Mouse (Mus musculus) neural tube, embryonic 15.5 days (tissue): ENCODE results near the gene Dcst1. TPM values are rescaled to one million over a fixed set of nuclear protein-coding genes. Genes with fewer than 3 reads are reported as not detected.

Experiments
- ATAC-seq: fragments of 200-750 bp; cut with Nextera tagmentation; 2 replicates; pipeline ENCODE4 v1.8.0; 2017; ENCODE audit warnings: mild to moderate bottlenecking, moderate TSS enrichment, moderate library complexity; ENCODE audit not compliant: low FRiP score
- H3K27ac ChIP-seq: fragments of 300-500 bp; sonication (generic); replicated peaks from 2 replicates; pipeline ENCODE4 v1.5.1; 2015; ENCODE audit warnings: mild to moderate bottlenecking, inconsistent platforms
- H3K27me3 ChIP-seq: fragments of 300-500 bp; sonication (generic); replicated peaks from 2 replicates; pipeline ENCODE4 v1.6.1; 2015; ENCODE audit warnings: inconsistent platforms
- H3K36me3 ChIP-seq: fragments of 300-500 bp; sonication (generic); 2 replicates; pipeline ENCODE4 v1.6.1; 2015; ENCODE audit warnings: inconsistent platforms
- H3K4me1 ChIP-seq: fragments of 300-500 bp; sonication (generic); 2 replicates; pipeline ENCODE4 v1.6.1; 2015; ENCODE audit warnings: inconsistent platforms
- H3K4me2 ChIP-seq: fragments of 300-500 bp; sonication (generic); 2 replicates; pipeline ENCODE4 v1.6.1; 2015; ENCODE audit warnings: inconsistent platforms, mild to moderate bottlenecking, moderate library complexity
- H3K4me3 ChIP-seq: fragments of 300-500 bp; sonication (generic); replicated peaks from 2 replicates; pipeline ENCODE4 v1.5.1; 2015; ENCODE audit warnings: mild to moderate bottlenecking, inconsistent platforms
- H3K9ac ChIP-seq: fragments of 300-500 bp; sonication (generic); replicated peaks from 2 replicates; pipeline ENCODE4 v1.6.1; 2015; ENCODE audit warnings: mild to moderate bottlenecking, inconsistent platforms
- H3K9me3 ChIP-seq: fragments of 300-500 bp; sonication (generic); replicated peaks from 2 replicates; pipeline ENCODE4 v1.6.1; 2016; ENCODE audit warnings: inconsistent platforms
- WGBS: fragments of 180-500 bp; shearing (Covaris S2); methylation state at CpG from one replicate; pipeline ENCODE4 v1.1.7; 2015; ENCODE audit warnings: mixed read lengths; 5-methylcytosine and 5-hydroxymethylcytosine counted together
- polyA plus RNA-seq: library from polyadenylated mRNA; unstranded; fragments of >200 nt; fragmentation: Nextera tagmentation; extraction: Ambion mirVana; gene quantifications from 2 replicates; pipeline ENCODE4 v1.2.1, GENCODE M21; 2015

The Dcst1 gene
- polyA plus RNA-seq, 1 experiment from 2014 or later = 1.2 TPM

- Histone ChIP-seq H3K4me3 (no peak overlapping the region), H3K9me3 (no peaks in the 10 kb centered on the region), H3K27me3 (peaks cover 1% of the 10 kb centered on the region; the same call in 1 of the 2 replicates), H3K4me2 (no peak overlapping the region), H3K36me3 (no peaks in the 10 kb centered on the region), H3K9ac (no peak overlapping the region), H3K4me1 (peaks cover 31% of the 10 kb centered on the region), H3K27ac (no peak overlapping the region; the same call in 1 of the 2 replicates)
- WGBS = 80% methylated on average over 11 of the region's 11 CpGs
- ATAC-seq = no peak
Observed at GRCm38 (mm10) chr3:89387632-89388031, 22.6 kb upstream of the Dcst1 start.

GRCm38 (mm10) chr3:89386438-89387420 lies 21.7 kb upstream of the Dcst1 start:
- Histone ChIP-seq H3K4me2 (no peak overlapping the region), H3K9ac (no peak overlapping the region), H3K4me3 (no peak overlapping the region), H3K27me3 (no peaks in the 10 kb centered on the region), H3K36me3 (no peaks in the 10 kb centered on the region), H3K9me3 (no peaks in the 10 kb centered on the region), H3K4me1 (peaks cover 22% of the 10 kb centered on the region), H3K27ac (no peak overlapping the region)
- 58% methylated on average over 17 of the region's 17 CpGs for WGBS
- no peak for ATAC-seq

GRCm38 (mm10) chr3:89385451-89385850 lies 20.4 kb upstream of the Dcst1 start:
- Histone ChIP-seq H3K27ac (no peak overlapping the region), H3K4me2 (no peak overlapping the region), H3K27me3 (no peaks in the 10 kb centered on the region), H3K9me3 (no peaks in the 10 kb centered on the region), H3K4me3 (no peak overlapping the region), H3K4me1 (peaks cover 10% of the 10 kb centered on the region), H3K9ac (no peak overlapping the region), H3K36me3 (no peaks in the 10 kb centered on the region)
- ATAC-seq = no peak
- WGBS = 56% methylated on average over 11 of the region's 11 CpGs

GRCm38 (mm10) chr3:89384331-89385076 lies 19.5 kb upstream of the Dcst1 start:
- no peaks in the 10 kb centered on the region for H3K27me3 ChIP-seq
- H3K4me1 ChIP-seq = peaks cover 6% of the 10 kb centered on the region; the same call in 1 of the 2 replicates
- H3K9me3 ChIP-seq = no peaks in the 10 kb centered on the region
- no peak overlapping the region for H3K27ac ChIP-seq
- ATAC-seq = no peak
- H3K4me3 ChIP-seq = no peak overlapping the region
- 81% methylated on average over 12 of the region's 12 CpGs for WGBS
- H3K9ac ChIP-seq = no peak overlapping the region
- H3K36me3 ChIP-seq = no peaks in the 10 kb centered on the region
- no peak overlapping the region for H3K4me2 ChIP-seq

- no peak overlapping the region for H3K4me3 ChIP-seq
- peaks cover 10% of the 10 kb centered on the region for H3K4me1 ChIP-seq
- 83% methylated on average over 5 of the region's 5 CpGs for WGBS
- no peaks in the 10 kb centered on the region for H3K36me3 ChIP-seq
- no peak overlapping the region for H3K4me2 ChIP-seq
- H3K27ac ChIP-seq = no peak overlapping the region
- no peaks in the 10 kb centered on the region for H3K27me3 ChIP-seq
- no peak for ATAC-seq
- H3K9ac ChIP-seq = no peak overlapping the region
- H3K9me3 ChIP-seq = no peaks in the 10 kb centered on the region
Observed at GRCm38 (mm10) chr3:89383651-89384255, 18.7 kb upstream of the Dcst1 start.

- Histone ChIP-seq H3K4me1 (peaks cover 17% of the 10 kb centered on the region), H3K4me3 (no peak overlapping the region), H3K27me3 (no peaks in the 10 kb centered on the region), H3K36me3 (no peaks in the 10 kb centered on the region), H3K27ac (no peak overlapping the region), H3K9ac (no peak overlapping the region), H3K9me3 (no peaks in the 10 kb centered on the region), H3K4me2 (no peak overlapping the region)
- 91% methylated on average over 5 of the region's 5 CpGs for WGBS
- ATAC-seq = no peak
Observed at GRCm38 (mm10) chr3:89382950-89383349, 17.9 kb upstream of the Dcst1 start.

GRCm38 (mm10) chr3:89382033-89382882 lies 17.2 kb upstream of the Dcst1 start:
- peaks cover 14% of the 10 kb centered on the region for H3K4me1 ChIP-seq
- H3K27ac ChIP-seq = no peak overlapping the region
- no peak for ATAC-seq
- no peaks in the 10 kb centered on the region for H3K36me3 ChIP-seq
- no peak overlapping the region for H3K9ac ChIP-seq
- H3K27me3 ChIP-seq = no peaks in the 10 kb centered on the region
- WGBS = 88% methylated on average over 9 of the region's 9 CpGs
- no peaks in the 10 kb centered on the region for H3K9me3 ChIP-seq
- H3K4me2 ChIP-seq = no peak overlapping the region
- no peak overlapping the region for H3K4me3 ChIP-seq

GRCm38 (mm10) chr3:89381233-89381632 lies 16.2 kb upstream of the Dcst1 start:
- WGBS = 81% methylated on average over 11 of the region's 11 CpGs

GRCm38 (mm10) chr3:89380711-89381110 lies 15.7 kb upstream of the Dcst1 start:
- Histone ChIP-seq H3K9me3 (no peaks in the 10 kb centered on the region), H3K4me2 (no peak overlapping the region), H3K9ac (no peak overlapping the region), H3K27me3 (no peaks in the 10 kb centered on the region), H3K4me3 (no peak overlapping the region), H3K4me1 (peaks cover 13% of the 10 kb centered on the region), H3K27ac (no peak overlapping the region), H3K36me3 (no peaks in the 10 kb centered on the region)
- 95% methylated on average over 18 of the region's 18 CpGs for WGBS
- ATAC-seq = no peak

More at GRCm38 (mm10) chr3:89381233-89381632, 16.2 kb upstream of the Dcst1 start:
- Histone ChIP-seq H3K36me3 (no peaks in the 10 kb centered on the region), H3K4me1 (peaks cover 13% of the 10 kb centered on the region), H3K4me2 (no peak overlapping the region), H3K9ac (no peak overlapping the region), H3K4me3 (no peak overlapping the region), H3K27ac (no peak overlapping the region), H3K27me3 (no peaks in the 10 kb centered on the region), H3K9me3 (no peaks in the 10 kb centered on the region)
- ATAC-seq = no peak

GRCm38 (mm10) chr3:89380291-89380690 lies 15.2 kb upstream of the Dcst1 start:
- Histone ChIP-seq H3K27me3 (no peaks in the 10 kb centered on the region), H3K36me3 (no peaks in the 10 kb centered on the region), H3K4me3 (no peak overlapping the region), H3K4me1 (peaks cover 13% of the 10 kb centered on the region), H3K9ac (no peak overlapping the region), H3K4me2 (no peak overlapping the region), H3K9me3 (no peaks in the 10 kb centered on the region), H3K27ac (no peak overlapping the region)
- no peak for ATAC-seq
- WGBS = 94% methylated on average over 14 of the region's 14 CpGs
